Mouse (Mus musculus) right cerebral cortex, postnatal 10 days (tissue): ENCODE measurements around the gene Cyb5b.
"Not testable (repeated sequence)": the region's sequence is repeated elsewhere in the genome, so short reads cannot be mapped to it uniquely, and the experiment has no call there.

Source experiments
- DNase-seq, 2 experiments: peaks; one replicate each; pipeline ENCODE4 v3.0.0; 2021; ENCODE audit warnings: low spot score in 2 of 2

Cyb5b gene

GRCm38 (mm10) chr8:107172969-107173645, 22.7 kb downstream of the Cyb5b start:
- no peak for DNase-seq

GRCm38 (mm10) chr8:107181122-107181521, 30.7 kb downstream of the Cyb5b start:
- no peak for DNase-seq

- no peak for DNase-seq
These were observed 34.6 kb downstream of the Cyb5b start for GRCm38 (mm10) chr8:107184996-107185395.

DNA sequence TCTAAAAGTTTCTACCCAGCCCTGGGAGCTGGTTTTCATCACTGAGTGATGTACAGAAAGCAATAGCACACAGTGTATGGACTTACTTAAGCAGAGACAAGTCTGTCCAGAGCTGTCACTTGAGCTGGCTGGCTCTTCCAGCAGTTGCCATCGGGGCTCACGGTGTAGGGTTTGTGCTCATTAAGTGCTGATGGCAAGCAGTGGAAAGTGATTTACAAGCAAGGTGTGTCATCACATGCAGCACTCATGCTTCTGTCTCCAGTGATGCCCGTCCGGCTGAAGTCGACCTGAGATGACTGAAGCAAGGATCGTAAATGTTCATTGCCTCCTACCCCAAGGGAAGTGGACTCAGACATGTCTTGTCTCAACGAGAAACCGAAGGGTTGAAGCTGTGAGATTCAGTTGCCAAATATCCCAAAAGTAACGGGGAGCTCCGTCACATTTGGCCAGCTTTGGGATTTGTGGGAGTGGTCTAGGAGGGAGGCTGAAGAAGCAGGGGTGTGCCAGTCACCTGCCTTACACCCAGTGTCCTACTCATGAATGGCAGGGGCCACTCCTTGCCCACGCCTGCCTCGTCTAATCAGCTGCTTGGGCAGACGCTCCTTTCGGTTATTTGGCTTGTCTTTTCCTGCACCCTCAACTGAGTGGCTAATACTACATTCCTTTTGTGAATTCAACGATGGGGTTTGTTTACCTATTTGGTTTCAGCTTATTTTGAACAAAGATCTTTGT, 36.4 kb downstream of the Cyb5b start:
- no peak for DNase-seq

DNA sequence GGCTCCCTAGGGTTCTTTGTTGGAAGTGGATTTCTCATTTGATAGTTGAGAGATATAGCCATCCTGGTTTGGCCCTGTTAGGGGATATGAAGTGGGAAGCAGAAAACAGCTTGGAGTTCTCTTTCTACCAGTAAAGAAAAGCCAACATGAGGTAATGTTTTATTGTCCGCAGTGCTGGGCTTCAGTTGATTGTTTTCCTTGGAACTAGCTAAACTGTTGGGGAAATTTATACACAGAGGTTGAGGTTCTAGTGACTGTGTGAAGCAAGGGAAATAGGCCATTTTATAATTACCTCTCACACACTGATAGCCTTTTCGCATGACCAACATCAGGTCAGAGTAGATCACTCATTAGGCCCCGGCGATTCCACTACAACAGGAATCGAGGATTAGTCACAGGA, 37.2 kb downstream of the Cyb5b start:
- DNase-seq, result no peak

- DNase-seq, result no peak
These were observed 42.2 kb downstream of the Cyb5b start for GRCm38 (mm10) chr8:107192631-107193030.

GRCm38 (mm10) chr8:107193331-107193730, 42.9 kb downstream of the Cyb5b start:
- no peak for DNase-seq

DNA sequence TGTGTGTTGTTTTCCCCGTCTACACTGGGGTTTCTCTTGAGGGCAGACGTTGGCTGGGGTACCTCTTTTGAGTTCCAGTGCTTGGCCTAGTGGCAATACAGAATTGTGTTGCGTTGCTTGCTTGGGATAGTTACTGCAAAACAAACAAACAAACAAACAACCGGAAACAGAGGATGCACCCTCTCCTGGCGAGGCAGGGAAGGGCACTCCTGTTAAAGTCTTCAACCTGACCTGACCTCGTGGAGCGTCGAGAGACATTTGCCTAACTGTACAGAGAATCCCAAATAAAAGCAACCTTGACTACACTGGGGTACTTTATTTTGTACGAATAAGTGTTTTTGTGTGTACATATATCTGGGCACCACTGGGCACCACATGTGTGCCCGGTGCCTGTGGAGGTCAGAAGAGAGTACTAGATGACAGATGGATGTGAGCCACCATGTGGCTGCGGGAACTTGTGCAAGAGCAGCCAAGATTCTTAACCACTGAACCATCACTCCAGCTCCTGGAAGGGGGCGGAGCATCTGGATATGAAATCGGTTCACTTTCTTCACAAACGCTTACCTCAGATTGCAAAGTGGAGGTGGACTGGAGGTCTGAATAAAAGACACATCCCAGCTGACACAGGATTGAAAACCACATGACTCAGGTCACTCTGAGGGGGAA, 44.5 kb downstream of the Cyb5b start:
- DNase-seq, result no peak

DNA sequence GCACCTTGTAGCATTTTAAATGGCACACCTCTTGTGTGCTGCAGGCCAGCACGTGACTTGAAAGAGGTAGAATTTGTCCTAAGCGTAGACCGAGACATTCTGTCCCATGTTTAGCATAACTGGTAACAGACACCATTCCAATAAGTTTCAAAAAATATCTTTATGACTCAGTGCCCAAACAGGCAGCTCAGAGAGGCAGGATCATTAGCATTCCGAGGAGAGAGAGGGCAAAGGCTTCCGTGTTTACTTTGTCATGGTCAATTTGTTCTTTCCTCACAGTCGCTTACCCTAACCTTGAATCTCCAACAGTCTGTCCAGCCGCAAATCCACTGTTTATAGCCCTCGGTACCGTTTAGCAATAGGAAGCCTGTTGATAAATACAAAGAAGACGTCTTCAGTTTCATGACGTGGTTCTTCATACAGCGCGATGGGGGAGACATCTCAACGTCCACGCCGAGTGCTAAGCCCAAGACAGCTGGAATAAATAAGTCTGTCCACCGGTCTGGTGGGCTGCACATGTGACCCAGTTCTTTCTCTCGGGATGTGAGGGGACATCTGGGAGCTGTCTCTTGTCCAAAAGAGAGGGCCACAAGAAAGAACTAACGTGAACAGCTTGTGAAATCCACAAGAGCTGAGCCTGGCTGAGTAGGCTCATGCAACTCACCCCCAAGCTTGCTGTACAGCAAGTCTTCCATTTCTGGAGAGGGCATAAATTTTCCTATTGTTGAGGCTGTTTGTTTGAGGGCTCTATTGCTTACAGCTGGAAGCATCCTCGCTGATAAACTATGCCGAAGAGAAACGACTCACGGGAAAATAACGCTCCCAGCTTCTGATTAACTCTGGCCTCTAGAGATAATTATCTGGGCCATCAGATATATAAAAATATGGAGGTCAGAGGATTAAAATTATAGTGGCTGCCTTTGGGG, 47.7 kb downstream of the Cyb5b start:
- DNase-seq, result no peak

DNA sequence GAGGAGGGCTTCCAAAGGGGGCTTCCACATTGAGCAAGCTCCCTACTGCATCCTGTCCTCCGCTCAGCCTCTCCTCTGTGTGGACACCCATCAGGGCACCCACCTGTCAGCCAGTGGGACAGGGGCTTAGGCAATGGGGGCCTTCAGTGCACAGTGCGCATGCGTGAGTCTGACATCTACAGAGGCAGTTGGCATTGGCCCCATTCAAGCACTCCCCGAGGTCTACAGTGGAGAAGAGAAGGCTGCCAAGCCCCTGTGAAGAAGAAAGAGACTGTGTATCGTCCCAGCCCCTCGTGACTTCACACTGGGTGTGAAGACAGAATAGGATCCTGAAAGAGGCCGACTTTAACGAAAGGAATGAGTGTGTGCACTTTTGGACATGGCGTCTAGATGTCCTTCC, 54.7 kb downstream of the Cyb5b start:
- DNase-seq, result peak; percentile 40 to 46

GRCm38 (mm10) chr8:107205701-107206561, 55.5 kb downstream of the Cyb5b start:
- peak; percentile 73 for DNase-seq

DNA sequence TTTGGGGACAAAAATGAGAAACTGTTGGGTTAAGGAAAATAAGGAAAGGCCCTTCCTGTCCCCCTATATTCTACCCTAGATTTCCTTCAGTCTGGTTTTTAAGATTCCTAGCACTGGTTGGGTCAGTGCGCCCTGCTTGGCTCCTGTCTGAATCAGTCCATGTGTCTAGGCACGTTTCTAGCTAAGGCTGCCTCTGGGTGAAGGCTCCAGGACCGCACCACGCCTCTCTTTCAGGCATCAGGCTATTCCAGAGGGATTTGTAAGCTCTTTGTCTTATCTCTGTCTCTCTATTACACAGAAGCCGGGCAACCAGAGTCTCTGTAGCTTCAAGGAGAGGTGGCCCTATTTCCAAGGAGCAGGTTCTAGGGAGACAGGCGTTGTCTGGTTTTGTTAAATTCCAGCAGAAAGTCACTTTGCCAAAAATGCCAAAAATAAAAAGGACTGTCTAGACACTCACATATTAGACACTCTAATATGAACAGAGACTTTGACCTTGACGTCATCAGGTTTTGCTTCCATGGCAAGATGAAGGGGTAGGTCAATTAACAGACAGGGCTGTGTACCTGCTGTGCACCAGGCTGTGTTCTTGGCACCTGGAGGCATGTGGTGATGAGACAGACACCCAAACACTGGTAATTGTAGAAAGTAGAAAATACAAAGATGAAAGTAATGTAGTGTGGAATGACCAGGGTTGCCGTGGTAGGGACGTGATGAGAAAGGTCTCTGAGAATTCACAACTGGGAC, 56.5 kb downstream of the Cyb5b start:
- DNase-seq, result no peak

DNA sequence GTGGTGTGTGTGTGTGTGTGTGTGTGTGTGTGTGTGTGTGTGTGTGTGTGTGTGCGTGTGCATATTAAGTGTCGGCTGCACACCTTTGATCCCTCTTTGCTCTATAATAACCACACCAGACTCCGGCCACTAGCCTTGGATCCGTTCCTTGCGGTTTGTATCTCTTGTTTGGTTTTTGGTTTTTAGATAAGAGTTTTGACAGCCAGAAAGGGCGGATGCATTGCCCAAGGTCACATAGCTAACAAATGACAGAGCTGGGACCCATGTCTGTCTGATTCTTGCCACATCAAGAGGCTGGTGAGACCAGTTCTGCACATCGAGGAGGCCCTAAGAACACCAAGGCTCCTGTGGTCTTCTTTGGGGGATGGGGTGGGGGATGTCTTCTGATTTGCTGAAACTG, 58.7 kb downstream of the Cyb5b start:
- DNase-seq, result no peak

DNA sequence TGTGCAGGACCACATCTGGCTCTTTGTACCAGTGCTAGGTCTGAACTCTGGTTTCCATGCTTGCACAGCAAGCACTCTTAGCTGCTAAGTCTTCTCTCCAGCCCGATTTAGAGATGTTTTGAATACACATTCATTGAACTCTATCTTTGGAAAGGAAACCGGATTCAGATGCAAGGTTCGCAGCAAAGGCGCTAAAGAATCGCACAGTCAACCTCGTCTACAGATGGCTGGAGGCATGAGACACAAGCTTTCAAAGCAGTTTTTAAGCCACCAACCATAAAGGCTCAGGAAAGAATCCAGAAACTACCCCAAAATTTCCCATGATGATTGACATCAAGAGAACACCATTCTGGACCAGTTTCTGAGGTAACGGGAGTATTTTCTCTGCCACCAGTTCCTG, 61.6 kb downstream of the Cyb5b start:
- peak; percentile 31 to 62 for DNase-seq

GRCm38 (mm10) chr8:107217230-107217629, 66.8 kb downstream of the Cyb5b start:
- DNase-seq, result not testable (repeated sequence)

DNA sequence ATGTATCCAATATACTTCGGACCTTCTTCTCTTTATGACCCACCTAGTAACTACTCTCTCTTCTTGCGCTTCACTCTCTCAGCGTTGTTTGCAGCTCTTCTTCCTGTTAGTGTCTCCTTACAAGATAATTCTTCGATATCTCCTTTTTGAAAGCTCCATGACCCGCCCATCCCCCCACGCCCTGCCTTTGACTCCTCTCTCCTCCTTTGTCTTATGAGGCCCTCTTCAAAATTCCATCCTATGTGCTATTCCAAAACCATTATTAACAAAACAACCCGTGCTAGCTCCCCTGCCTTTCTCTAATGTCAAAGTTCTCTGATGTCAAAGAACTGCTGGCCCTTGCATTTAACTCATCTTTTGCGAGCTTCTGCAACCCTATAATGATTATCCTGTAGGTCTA, 67.7 kb downstream of the Cyb5b start:
- no peak for DNase-seq

DNA sequence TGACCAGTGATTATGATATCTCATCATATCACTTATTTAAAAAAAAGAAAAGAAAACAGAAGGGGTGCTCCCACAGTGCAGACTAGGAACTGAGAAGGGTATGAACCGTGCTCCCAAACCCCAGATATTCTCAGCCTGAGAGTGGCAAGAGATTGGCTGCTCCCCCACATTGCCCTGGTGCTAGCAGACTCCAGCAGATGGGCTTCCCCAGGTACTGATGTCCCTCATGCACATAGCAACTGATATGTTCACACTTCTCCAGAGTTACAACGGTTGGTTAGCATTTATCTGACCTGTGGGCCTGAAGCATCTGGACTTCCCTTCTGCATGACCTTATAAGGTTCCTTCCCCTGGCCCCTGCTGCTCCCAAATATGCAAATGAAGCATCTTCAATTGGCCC, 68.6 kb downstream of the Cyb5b start:
- no peak for DNase-seq

- DNase-seq, result no peak
These were observed 71.7 kb downstream of the Cyb5b start for GRCm38 (mm10) chr8:107221924-107222851.

DNA sequence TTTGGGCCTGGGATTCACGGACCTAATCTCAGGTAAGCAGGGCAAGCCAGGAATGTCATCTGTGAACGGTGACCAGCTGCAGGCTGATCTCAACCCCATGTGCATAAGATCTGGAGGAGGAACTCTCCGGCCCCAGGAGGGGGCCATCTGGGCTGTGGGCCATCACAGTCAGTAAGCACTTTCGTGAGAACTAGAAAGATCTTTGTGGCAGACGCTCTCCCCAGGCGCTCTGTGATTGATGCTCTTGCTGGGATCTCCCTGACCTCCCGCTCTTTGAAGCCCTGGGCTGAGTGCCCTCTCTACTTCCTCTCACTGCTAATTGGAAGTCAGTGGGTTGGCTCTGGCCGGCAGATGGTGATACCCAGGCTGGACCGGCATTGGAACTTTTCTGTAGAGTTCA, 75.7 kb downstream of the Cyb5b start:
- peak in 1 of 2 experiments; percentile 31 for DNase-seq
